Mouse (Mus musculus): ENCODE results near the gene Mmp20. TPM values are rescaled to one million over a fixed set of nuclear protein-coding genes. Genes with fewer than 3 reads are reported as not detected.

Gene Mmp20
- total and polyA plus RNA-seq, 2 experiments from 2014 or later: not detected

DNA sequence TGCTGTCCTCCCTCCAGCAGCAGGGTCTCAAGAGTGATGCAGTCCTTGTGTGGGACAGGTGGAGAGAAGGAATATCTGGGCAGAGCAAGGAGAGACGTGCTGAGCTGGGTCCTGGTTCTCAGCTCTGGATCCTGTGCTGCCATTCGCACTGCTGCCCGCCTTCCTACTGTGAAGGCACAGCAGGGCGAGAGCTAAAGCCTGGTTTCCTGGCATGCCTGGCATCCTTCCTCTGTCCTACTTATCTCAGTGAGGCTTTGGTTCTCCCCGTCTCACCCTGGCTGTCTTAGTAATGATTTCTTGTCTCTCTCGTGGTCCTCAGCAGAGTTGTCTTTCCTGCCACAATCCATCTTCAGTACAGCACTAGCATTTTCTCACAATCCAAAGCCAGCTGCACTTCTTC is 61.8 kb downstream of the Mmp20 start:
- no peak overlapping the region for H3K4me3 ChIP-seq (ENCODE audit: low read length)
- no peaks in the 10 kb centered on the region for H3K36me3 ChIP-seq (ENCODE audit: insufficient read depth, low read length)
- H3K4me2 ChIP-seq (ENCODE audit: low read depth, low read length): no peak overlapping the region
- no peak for DNase-seq (ENCODE audit: low spot score)
- no peak overlapping the region for H3K27ac ChIP-seq
- H3K4me1 ChIP-seq (ENCODE audit: insufficient read depth, low read length): no peaks in the 10 kb centered on the region; the same call in 1 of the 2 replicates
- no peaks in the 10 kb centered on the region for H3K9me3 ChIP-seq (ENCODE audit: low read length)
- no peak overlapping the region for H3K9ac ChIP-seq (replicated peaks; ENCODE audit: low read length)
- H3K27me3 ChIP-seq (ENCODE audit: insufficient read depth, low read length): no peaks in the 10 kb centered on the region
- no peak for TF ChIP-seq CTCF (IDR thresholded peaks at IDR 0.05; ENCODE audit: low read depth)
- WGBS: 44% methylated on average over 6 of the region's 6 CpGs
- ATAC-seq: no peak

DNA sequence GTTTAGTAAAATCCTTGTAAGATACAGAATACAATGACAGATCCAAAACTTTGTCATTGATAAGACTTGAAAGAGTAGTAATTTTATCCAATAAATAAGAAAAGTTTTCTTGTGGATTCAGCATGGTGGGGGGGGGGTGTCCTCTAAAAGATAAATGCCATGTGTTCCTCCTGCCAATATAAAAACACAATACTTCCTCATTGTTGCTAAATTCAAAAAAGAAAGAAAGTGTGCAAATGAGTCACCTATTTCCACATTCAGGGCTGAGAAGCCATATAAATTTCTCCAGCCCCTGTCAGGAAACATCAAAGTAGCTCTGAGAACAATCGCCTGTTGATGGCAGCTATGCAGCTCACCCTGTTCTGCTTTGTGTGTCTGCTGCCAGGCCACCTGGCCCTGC is 63.8 kb downstream of the Mmp20 start, which contains the start of gene Mmp7:
Gene Mmp7, plus strand, starts transcription at position 301 of the 400 bp plus-strand sequence.
- DNase-seq (ENCODE audit: low spot score) (no peak), ATAC-seq (no peak)
- Histone ChIP-seq H3K4me1 (ENCODE audit: insufficient read depth, low read length) (no peaks in the 10 kb centered on the region; the same call in 1 of the 2 replicates), H3K4me2 (ENCODE audit: low read depth, low read length) (no peak within 1 kb of the TSS), H3K9ac (replicated peaks; ENCODE audit: low read length) (no peak within 1 kb of the TSS), H3K27me3 (ENCODE audit: insufficient read depth, low read length) (no peaks in the 10 kb centered on the region), H3K27ac (no peak within 1 kb of the TSS), H3K36me3 (ENCODE audit: insufficient read depth, low read length) (no peaks in the 10 kb centered on the region), H3K9me3 (ENCODE audit: low read length) (no peaks in the 10 kb centered on the region), H3K4me3 (ENCODE audit: low read length) (no peak within 1 kb of the TSS)
- 76% methylated on average over 1 of the region's 1 CpGs for WGBS
- TF ChIP-seq CTCF (IDR thresholded peaks at IDR 0.05; ENCODE audit: low read depth): no peak

DNA sequence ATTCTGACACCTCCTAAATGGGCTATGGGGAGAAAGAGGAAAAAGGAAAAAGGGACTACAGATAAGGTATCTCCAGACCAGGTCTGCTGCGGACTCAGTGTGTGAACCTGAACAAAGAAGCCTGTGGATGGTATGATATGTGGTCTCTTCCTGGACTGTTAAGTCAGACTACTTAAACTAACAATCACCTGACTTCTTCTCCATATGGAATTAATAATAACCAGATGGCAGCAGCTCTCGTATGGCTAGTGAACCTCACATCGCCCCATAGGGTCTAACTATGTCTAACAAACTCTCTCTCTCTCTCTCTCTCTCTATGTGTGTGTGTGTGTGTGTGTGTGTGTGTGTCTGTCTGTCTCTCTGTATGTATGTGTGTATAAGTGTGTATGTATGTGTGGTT is 65.9 kb downstream of the Mmp20 start:
- H3K36me3 ChIP-seq (ENCODE audit: insufficient read depth, low read length): no peaks in the 10 kb centered on the region
- 92% methylated on average over 3 of the region's 3 CpGs for WGBS
- no peak overlapping the region for H3K9ac ChIP-seq (replicated peaks; ENCODE audit: low read length)
- H3K4me2 ChIP-seq (ENCODE audit: low read depth, low read length): no peak overlapping the region
- TF ChIP-seq CTCF (IDR thresholded peaks at IDR 0.05; ENCODE audit: low read depth): no peak
- DNase-seq (ENCODE audit: low spot score) (no peak), ATAC-seq (no peak)
- no peak overlapping the region for H3K4me3 ChIP-seq (ENCODE audit: low read length)
- no peak overlapping the region for H3K27ac ChIP-seq
- H3K27me3 ChIP-seq (ENCODE audit: insufficient read depth, low read length): no peaks in the 10 kb centered on the region
- H3K4me1 ChIP-seq (ENCODE audit: insufficient read depth, low read length): no peaks in the 10 kb centered on the region; the same call in 1 of the 2 replicates
- H3K9me3 ChIP-seq (ENCODE audit: low read length): no peaks in the 10 kb centered on the region

DNA sequence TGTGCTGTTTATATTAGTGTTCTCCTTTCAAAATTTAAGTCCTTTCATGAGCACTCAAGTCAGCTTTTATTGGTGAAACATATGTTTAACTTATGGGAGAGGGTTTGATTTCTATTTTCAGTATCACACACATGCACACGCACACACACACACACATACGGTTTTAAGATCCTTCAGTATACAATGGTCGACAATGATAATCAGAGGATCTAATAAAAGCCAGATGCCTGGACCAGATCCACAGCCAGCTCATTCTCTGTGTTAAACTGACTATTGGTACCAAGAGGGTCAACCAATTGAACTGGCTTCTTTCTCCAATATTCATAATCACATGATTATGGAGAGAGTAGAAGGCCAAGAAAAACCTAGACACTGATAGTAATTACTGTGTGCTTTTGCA is 67.6 kb downstream of the Mmp20 start:
- Histone ChIP-seq H3K4me3 (ENCODE audit: low read length) (no peak overlapping the region), H3K9me3 (ENCODE audit: low read length) (no peaks in the 10 kb centered on the region), H3K36me3 (ENCODE audit: insufficient read depth, low read length) (no peaks in the 10 kb centered on the region), H3K27me3 (ENCODE audit: insufficient read depth, low read length) (no peaks in the 10 kb centered on the region), H3K4me1 (ENCODE audit: insufficient read depth, low read length) (no peaks in the 10 kb centered on the region), H3K27ac (no peak overlapping the region), H3K9ac (replicated peaks; ENCODE audit: low read length) (no peak overlapping the region), H3K4me2 (ENCODE audit: low read depth, low read length) (no peak overlapping the region)
- no peak for TF ChIP-seq CTCF (IDR thresholded peaks at IDR 0.05; ENCODE audit: low read depth)
- WGBS: 90% methylated on average over 3 of the region's 3 CpGs
- ATAC-seq: no peak
- no peak for DNase-seq (ENCODE audit: low spot score)

DNA sequence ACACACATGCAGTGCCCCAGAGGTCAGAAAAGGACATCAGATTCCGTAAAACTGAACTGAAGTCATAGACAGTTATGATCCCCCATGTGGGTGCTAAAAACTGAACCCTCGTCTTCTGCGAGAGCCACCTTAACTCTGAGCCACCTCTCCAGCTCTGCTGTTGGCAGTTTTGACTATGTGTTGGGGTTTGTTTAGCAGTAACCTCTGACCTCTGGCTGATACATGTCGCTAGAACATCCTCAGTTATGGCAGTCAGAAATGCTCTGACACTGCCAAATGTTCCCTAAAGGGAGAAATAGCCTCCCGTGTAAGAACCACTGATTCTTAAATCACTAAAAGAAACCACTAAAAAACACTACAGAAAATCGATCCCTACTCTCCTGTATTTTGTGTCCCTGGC is 80.7 kb downstream of the Mmp20 start:
- no peaks in the 10 kb centered on the region for H3K36me3 ChIP-seq (ENCODE audit: insufficient read depth, low read length)
- no peak for TF ChIP-seq CTCF (IDR thresholded peaks at IDR 0.05; ENCODE audit: low read depth)
- no peaks in the 10 kb centered on the region for H3K9me3 ChIP-seq (ENCODE audit: low read length)
- DNase-seq (ENCODE audit: low spot score) (no peak), ATAC-seq (no peak)
- H3K27me3 ChIP-seq (ENCODE audit: insufficient read depth, low read length): no peaks in the 10 kb centered on the region
- H3K4me2 ChIP-seq (ENCODE audit: low read depth, low read length): no peak overlapping the region
- WGBS: 83% methylated on average over 6 of the region's 6 CpGs
- H3K4me3 ChIP-seq (ENCODE audit: low read length): no peak overlapping the region
- H3K9ac ChIP-seq (replicated peaks; ENCODE audit: low read length): no peak overlapping the region
- no peaks in the 10 kb centered on the region for H3K4me1 ChIP-seq (ENCODE audit: insufficient read depth, low read length)
- no peak overlapping the region for H3K27ac ChIP-seq

DNA sequence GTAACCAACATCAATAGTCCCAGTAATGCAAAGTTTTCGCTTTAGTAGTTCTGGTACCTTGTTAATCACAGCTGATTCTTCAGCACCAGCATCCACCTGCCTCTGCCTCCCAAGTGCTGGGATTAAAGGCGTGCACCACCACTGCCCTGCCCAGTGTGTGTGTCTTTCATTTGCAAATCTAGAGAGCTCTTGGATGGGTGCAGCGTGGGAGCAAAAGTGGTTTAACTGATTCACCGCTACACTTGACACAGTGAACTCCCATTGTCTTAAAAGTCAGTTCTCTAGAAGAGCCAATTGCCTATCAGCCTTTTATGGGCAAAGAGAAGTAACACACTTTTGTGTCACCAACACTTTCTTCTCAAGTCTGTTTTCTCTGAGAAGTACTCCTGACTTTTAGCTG is 83.2 kb downstream of the Mmp20 start:
- H3K36me3 ChIP-seq (ENCODE audit: insufficient read depth, low read length): no peaks in the 10 kb centered on the region
- no peaks in the 10 kb centered on the region for H3K27me3 ChIP-seq (ENCODE audit: insufficient read depth, low read length)
- no peak overlapping the region for H3K4me2 ChIP-seq (ENCODE audit: low read depth, low read length)
- ATAC-seq (no peak), DNase-seq (ENCODE audit: low spot score) (no peak)
- TF ChIP-seq CTCF (IDR thresholded peaks at IDR 0.05; ENCODE audit: low read depth): no peak
- WGBS: 77% methylated on average over 4 of the region's 4 CpGs
- no peaks in the 10 kb centered on the region for H3K9me3 ChIP-seq (ENCODE audit: low read length)
- H3K4me3 ChIP-seq (ENCODE audit: low read length): no peak overlapping the region
- no peak overlapping the region for H3K27ac ChIP-seq
- H3K9ac ChIP-seq (replicated peaks; ENCODE audit: low read length): no peak overlapping the region
- H3K4me1 ChIP-seq (ENCODE audit: insufficient read depth, low read length): no peaks in the 10 kb centered on the region

DNA sequence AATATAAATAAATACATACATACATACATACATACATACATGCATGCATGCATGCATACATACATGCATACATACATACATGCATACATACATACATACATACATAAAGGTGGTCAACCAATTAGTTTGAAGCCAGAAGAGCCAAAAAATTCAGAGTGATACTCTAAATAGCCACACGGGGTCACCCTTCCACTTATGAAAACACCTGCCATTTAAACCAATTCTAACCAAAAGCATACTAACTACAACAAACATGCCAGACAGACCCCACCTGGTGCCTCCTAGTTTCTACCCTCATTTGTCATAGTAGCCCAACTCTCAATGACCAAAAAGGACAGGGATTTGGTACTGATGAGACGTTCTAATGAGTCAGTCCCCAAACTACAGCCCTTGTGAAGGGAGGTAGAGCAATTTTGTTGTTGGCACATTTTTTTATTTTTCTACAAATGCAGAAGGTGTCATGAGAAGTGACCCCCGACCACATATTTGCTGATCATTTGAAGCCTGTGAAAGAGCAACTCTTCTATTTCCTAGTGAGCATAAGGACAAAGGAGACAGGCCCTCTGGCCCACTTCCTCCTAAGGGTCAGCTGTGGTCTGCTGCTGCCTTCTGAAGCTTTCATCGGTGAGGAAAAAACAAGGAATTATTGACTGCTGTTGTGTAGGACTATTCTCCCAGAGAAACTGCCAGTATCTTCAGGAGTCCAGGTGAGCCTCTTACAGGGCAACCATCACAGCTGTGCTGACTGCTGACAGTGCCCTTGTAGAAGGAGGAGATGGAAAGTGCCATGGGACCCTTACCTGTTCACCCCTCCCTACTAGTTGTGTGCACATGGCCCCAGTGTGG is 86.3 kb downstream of the Mmp20 start:
- H3K36me3 ChIP-seq (ENCODE audit: insufficient read depth, low read length): no peaks in the 10 kb centered on the region
- no peak overlapping the region for H3K27ac ChIP-seq
- no peaks in the 10 kb centered on the region for H3K9me3 ChIP-seq (ENCODE audit: low read length)
- WGBS: 39% methylated on average over 4 of the region's 4 CpGs
- H3K4me1 ChIP-seq (ENCODE audit: insufficient read depth, low read length): no peaks in the 10 kb centered on the region
- TF ChIP-seq CTCF (IDR thresholded peaks at IDR 0.05; ENCODE audit: low read depth): peak; percentile 78
- peak; percentile 63 for ATAC-seq
- no peaks in the 10 kb centered on the region for H3K27me3 ChIP-seq (ENCODE audit: insufficient read depth, low read length)
- H3K4me2 ChIP-seq (ENCODE audit: low read depth, low read length): no peak overlapping the region
- no peak overlapping the region for H3K9ac ChIP-seq (replicated peaks; ENCODE audit: low read length)
- peak; percentile 80 for DNase-seq (ENCODE audit: low spot score)
- H3K4me3 ChIP-seq (ENCODE audit: low read length): no peak overlapping the region
